Mouse (Mus musculus) brain, embryonic 14.5 days (tissue): ENCODE measurements at regions not wholly inside any gene's neighbourhood (a gene's known extent, or its start where the extent isn't known, plus 50 kb on each side); places are given as distances from the start of the nearest gene placed in this dataset.

ENCODE experiments used
- DNase-seq: peaks from one replicate; pipeline ENCODE4 v3.0.0-alpha.2; 2011; ENCODE audit warnings: low read depth
- CTCF ChIP-seq: fragments of 200-500 bp; IDR thresholded peaks from 2 replicates; pipeline ENCODE4 v1.5.1; 2012; ENCODE audit warnings: inconsistent platforms, mild to moderate bottlenecking, moderate library complexity, borderline replicate concordance; ENCODE audit not compliant: insufficient read depth, insufficient read length; ENCODE audit errors: extremely low read depth
- POLR2A ChIP-seq: fragments of 200-500 bp; IDR thresholded peaks from 2 replicates; pipeline ENCODE4 v1.6.1; 2012; ENCODE audit warnings: mild to moderate bottlenecking, inconsistent platforms, borderline replicate concordance; ENCODE audit not compliant: poor library complexity, insufficient read depth, insufficient read length, severe bottlenecking; ENCODE audit errors: extremely low read depth

DNA sequence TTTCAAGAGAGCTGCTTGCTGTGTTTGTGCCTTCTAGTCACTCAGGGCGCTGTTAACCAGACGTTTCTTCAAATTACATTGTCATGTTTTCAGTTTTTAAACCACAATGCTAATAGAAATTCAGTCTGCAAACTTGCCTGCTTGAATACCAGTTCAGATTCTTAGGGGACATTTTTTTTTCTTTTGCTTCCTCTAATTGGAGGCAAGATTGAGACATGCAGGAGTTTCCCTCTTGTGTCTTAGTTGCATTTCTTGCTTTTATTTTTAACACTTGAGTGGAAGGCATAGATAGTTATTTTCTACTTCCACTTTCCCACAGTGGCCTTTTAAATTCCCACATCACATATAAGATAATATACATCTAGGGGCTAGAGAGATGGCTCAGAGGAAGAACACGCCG lies 246.8 kb downstream of the Grpr start:
- no peak for DNase-seq
- TF ChIP-seq POLR2A (no peak), CTCF (no peak)

DNA sequence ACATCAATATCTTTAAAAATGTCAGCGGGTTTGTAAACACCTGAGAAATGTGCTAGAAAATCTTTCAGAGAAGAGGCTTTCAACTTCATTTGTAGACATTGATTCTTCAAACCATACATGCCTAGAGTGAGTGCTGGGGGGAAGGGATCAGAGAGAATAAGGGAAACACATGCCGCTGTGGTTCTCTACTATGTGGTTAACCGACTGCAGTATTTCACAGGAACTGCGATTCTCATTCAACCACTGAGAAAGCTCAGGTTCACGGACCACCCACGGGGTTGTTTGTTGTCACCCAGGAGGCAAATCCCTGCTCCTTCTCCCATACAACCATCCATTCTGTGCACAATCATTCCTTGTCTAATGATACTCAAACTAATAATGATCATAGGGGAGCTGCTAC lies 248.4 kb downstream of the Grpr start:
- TF ChIP-seq POLR2A (no peak), CTCF (no peak)
- no peak for DNase-seq

DNA sequence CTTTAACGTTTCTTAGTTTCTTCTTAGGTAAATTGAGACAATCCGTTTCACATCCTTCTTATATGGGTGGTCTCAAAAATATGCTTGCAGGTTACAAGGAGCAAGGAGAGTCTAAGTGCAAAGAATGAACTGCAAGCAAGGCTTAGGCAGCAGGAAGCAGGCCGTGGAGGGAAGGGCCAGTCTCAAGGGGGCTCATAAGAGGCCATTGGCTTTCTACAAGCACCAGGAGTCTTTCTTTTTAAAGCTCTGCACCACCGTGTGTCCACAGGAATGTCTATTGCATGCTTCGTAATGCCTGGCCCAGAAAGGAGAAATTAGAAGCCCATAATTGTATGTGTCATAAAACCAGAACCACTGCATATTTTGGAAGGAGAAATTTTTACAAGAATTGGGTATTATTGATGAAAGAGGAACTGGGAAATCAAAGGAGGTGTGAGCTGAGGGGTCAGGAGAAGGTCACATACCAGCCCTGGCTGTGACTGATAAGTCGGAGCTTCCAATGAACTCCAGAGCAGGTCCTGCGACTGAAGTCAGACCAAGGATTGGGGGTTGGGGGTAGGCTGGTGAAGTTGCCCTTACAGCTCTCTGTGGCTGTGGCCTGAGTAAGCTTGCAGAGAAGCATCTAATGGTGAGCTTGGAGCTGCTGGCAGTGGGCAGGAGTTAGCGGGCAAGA lies 252.4 kb downstream of the Grpr start:
- TF ChIP-seq CTCF (no peak), POLR2A (no peak)
- DNase-seq = no peak

DNA sequence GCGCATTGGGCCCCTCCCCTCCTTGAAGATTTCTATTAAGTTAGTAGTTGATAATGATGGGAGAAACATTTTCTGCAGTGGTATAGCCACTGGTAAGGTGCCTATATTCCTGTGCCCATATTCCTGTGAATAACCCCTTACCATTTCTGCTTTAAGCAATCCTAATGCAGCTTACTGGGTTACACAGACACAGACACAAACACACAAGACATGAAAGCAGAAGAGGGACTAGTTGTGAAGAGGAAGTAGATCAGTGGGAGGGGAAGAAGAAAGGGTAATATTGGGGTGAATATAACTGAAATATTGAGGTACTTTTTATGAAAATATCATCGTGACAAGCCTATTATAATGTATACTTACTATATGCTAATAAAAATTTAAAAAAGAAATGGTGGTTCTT lies 288.2 kb downstream of the Grpr start:
- DNase-seq = no peak
- no peak for TF ChIP-seq CTCF
- no peak for TF ChIP-seq POLR2A

DNA sequence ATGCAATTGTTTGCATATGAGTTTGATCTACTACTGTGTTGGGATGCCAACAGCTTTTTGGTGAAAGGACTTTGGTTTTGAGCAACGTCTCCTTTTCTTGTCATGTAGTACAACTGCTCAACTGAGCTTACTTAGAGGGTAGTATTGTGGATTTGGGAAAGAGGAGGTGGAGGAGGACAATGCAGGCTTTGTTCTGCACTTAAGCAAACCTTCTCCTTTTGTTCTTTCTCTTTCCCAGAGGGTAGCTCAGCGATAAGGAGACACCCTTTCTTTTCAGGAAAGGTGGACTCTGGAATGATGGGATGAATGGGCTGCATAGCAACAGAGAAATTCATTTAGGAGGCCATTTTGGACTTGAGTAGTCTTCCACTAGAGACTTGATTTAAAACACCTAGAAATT lies 288.6 kb upstream of the S100g start:
- no peak for TF ChIP-seq POLR2A
- no peak for TF ChIP-seq CTCF
- DNase-seq = no peak

DNA sequence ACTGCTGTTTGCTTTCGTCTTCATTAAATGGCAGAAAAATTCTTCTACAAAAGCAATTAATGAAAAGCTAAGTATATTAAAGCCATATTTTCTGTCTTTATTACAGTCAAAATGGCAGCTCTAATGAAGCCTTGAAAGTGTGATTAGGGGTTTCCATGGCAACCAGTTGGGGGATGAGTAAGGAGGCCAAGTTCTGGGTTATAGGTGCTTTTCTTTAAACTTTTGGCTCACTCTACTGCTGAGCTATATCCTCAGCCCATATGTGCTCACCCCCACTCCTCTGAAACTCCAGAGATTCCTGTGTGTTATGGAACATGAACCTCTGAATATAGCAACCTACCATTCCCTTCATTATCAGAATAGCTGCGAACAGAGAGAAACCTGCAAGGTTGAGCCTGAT lies 240.9 kb upstream of the S100g start:
- peak; percentile 22 for DNase-seq
- TF ChIP-seq POLR2A (no peak), CTCF (no peak)

DNA sequence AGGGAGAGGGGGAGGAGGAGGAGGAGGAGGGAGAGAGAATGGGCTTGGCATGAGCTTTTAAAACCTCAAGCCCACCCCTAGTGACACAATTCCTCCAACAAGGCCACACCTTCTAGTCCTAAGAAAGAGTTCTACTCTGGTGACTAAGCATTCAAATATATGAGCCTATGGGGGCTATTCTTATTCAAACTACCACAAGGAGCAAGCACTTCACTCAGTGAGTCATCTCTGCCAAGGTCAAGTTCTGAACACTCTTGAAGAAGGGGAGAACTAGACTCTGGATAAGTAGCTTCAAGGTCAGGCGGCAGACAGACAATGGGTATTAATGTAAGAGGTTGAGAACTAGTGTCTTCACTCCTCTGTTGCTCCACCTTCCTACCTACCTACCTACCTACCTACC lies 239.0 kb upstream of the S100g start:
- TF ChIP-seq CTCF (no peak), POLR2A (no peak)
- no peak for DNase-seq

DNA sequence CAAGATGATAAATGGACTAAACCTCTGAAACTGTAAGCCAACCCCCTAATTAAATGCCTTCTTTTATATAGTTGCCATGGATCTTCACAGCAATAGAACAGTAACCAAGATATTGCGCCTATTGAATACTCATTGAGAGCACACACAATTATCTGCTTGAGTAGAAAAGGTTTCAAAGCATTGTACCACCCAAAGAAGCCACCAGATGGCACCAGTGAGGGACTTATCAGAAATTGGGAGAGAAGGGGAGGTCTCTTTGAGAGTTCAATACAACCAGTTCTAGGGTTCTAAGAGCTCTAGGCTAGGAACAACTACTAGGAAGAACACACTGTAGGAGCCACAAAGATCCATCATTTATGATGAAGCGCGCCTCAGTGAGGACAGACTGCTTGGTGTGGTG lies 217.2 kb upstream of the S100g start:
- TF ChIP-seq POLR2A (no peak), CTCF (0 out of 2 replicates have a peak, but pooled peaks have one; percentile 12)
- DNase-seq = no peak

DNA sequence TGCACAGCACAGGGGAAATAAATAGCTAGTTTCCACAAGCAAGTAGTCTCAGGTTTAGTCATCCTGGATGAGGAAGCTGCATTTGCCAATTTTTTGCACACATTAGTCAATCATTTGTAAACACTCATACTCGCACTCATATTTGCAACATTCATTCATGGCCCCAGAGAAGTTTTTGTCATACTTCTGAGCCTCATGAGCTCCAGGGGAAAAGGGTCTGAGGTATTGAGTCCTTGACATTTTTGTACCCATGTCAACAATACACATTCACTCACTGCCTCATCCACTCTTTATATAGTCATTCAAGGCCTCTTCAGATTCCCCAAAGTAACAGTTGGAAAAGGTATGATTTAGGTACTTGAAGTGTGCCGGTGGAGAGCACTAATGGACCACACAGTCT lies 200.4 kb upstream of the S100g start:
- DNase-seq = no peak
- TF ChIP-seq CTCF = no peak
- TF ChIP-seq POLR2A = no peak

DNA sequence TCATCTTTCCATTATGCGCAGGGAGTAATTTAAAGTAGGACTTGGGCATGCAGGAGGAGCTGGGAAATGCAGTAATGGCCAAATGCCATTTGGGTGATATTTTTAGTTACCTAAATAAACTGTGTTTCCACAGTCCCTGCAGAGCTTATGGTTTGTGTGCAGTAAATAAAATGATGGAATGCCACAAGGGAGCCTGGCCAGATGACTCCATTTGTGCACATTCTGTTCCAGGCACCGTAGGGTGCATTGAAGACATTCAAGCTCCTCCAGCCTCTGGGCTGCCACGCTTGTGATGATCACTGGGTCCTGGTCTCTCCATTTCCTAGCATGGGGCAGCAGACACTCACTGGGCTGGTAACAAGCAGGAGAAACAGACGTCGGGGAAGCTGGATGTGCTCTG lies 190.9 kb upstream of the S100g start:
- no peak for TF ChIP-seq POLR2A
- TF ChIP-seq CTCF = no peak
- no peak for DNase-seq

DNA sequence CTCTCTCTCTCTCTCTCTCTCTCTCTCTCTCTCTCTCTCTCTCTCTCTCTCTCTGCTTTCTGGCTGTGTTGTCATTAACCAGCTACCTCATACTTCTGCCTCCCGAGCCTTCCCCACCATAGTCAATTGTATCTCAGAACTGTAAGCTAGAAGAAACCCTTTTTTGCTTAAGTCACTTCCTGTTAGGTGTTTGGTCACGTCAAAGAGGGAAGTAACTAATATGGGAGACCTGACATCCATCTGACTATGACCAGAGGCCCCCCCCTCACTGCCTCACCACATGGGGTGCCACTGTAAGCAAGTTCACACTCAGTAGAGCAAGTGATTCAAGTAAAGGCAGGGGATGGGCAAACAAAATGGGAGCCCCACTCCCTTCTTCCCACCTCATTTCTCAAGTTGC lies 187.6 kb upstream of the S100g start:
- no peak for DNase-seq
- TF ChIP-seq CTCF (no peak), POLR2A (no peak)

DNA sequence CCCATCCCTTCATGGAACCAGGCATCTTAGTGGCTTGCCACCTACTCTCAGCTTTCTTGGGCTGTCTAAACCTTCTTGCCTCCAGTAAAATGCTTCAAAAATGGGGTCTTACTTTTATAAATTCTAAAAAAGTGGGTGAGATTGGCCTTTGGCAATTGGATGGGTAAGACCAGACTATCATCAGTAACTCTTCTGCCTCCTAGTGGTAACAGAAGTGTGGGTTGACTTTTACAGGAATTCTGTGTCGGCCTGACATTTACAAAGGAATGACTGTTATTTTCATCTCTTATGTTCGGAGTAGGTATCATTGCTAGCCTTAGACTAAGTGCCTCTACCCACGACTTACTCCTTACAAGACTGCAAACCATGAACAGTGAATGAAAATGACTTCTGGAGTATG lies 180.1 kb upstream of the S100g start:
- TF ChIP-seq POLR2A = no peak
- TF ChIP-seq CTCF = no peak
- no peak for DNase-seq

DNA sequence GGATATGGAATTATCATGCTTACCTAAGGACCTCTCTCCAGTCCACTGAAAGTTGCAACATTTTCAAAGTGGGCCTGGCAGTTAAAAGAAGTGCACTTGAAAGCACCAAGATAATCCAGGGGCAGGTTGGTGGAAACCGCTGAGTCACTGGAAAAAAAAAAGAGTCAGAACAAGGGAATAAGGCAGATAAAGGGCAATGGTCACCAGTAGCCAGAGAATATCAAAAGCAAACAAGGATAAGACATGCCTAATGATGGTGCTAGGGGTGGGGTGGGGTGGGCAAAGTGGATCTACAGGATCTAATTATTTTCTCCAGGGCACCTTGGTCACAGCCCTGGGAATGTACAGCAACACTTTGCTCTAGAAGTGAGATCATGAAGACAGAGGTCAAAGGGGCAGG lies 175.1 kb upstream of the S100g start:
- DNase-seq = no peak
- TF ChIP-seq POLR2A = no peak
- no peak for TF ChIP-seq CTCF

DNA sequence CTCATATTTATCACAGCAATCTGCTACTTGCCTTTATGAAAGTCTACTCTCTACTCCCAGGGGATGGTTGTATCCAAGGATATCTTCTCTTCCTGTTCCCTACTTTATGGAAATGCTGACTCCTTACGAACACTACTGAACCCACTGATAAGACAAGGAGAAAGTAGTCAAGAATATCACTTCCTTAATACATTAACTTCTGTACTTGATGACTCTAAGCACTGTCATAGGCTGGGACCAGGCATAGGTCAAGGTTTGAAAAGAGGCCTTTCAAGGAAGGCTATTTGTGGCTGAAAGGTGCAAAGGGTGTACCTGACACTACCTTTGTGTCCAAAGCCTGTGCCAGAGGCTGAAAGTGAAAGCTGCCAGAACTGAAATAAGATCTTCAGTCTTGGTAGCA lies 164.2 kb upstream of the S100g start:
- DNase-seq = no peak
- TF ChIP-seq POLR2A = no peak
- no peak for TF ChIP-seq CTCF

DNA sequence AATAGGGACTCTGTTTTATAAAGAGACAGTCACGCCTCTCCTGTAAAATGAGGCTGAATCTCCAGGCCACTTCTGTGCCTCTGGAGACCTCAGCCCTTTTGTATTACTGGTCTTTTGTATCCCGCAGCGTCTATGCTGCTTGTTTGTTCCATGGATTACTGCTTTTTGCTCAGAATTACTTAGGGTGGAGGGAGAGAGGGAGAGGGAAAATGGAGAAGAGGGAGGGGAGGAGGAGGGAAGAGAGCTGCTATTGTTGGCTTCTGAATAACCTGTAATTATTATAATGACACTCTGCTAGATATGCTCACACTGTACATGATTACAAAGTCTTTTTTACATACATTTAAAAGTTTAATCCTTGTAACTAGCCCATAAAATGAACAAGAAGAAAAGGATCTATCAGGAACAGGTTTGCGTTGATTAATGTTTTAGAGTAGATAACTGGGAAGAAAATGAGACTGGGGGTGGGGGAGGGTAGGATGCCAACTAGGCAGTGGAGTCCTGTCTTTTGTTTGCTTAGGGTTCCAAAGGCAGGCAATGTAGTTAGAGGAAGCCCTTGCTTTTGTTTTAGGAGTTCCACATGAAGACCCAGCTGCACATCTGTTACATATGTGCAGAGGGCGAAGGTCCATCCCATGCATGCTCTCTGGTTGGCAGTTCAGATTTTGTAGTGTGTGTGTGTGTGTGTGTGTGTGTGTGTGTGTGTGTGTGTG lies 153.4 kb upstream of the S100g start:
- no peak for TF ChIP-seq CTCF
- no peak for TF ChIP-seq POLR2A
- DNase-seq = peak; percentile 72

DNA sequence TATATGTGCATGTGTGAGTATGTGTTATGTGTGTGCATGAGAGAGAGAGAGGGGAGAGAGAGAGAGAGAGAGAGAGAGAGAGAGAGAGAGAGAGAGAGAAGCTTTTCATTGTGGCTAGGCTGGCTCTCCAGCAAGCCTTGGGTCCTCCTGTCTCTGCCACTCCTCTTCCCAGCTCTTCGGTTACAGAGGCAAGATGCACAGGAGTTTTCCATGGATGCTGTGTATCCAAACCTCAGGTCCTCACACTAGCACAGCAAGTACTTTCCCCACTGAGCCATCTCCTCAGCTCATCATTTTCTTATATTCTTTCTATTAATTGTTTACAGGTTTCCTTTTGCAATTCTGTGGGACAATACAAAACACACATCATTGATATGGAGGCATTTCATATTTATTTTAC lies 152.8 kb upstream of the S100g start:
- DNase-seq = peak; percentile 7
- TF ChIP-seq POLR2A (no peak), CTCF (no peak)
